Mouse (Mus musculus): ENCODE results near the gene Dusp1.
A peak's percentile ranks its signal among the peaks of the same experiment; 100 is the strongest.

Dusp1 gene

DNA sequence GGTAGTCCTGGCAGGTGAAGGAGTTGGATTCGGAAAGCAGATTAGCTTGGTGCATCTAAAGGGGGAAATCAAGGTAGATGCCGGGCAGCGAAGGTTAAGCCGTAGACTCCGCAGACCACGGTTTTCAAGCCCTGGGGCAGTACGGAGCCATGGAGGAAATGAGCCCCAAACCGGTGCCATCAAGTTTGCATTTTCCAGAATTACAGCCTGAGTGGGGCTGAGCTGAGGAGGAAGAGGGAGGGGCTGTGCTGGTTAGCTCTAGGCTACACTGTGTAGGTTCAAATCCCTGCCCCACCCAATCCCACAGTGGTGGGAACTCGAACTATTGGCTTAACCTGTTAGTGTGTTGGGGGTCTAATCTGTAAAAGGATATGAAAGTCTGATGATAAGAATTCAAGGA is 97.4 kb downstream of the Dusp1 start:
- no peak for DNase-seq (ENCODE audit: low spot score in 2 of 2)

DNA sequence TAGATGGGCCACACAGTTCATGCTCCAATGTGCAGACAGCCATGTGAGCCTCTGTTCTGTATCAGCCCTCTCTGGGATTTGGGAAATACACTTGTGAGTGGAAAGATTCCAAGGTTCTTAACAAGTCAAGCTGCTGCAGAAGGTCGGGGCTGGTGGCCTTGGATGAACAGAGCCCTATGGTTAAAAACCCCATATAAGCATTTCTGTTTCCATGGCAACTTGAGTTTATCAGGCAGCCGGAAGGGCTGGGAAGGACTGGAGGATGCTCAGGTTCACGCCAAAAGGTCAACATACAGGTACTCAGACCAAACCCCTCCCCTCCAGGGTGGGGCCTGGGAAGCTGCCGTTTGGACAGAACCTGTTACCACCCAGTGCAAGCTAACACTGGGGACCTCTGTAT is 97.9 kb downstream of the Dusp1 start:
- DNase-seq (ENCODE audit: low spot score in 2 of 2): no peak

DNA sequence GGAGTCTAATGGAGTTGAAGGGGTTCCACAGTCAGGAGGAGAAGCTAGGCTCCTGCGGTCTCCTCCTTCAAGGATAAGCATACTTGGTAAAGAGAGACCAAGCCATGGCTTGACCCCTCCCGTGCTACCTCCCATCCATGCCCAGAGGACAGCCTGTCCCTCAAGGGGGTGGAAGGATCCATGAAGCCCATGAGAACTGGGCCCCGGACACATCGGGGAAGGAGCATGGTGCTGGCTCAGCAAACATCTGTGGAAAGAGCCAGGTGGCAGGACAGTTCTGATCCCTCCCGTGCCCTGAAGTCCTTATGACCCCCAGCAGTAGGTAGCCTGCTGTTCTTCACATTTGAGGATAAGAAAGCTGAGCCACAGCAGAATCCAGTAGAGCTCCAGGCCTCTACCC is 98.5 kb downstream of the Dusp1 start:
- no peak for DNase-seq (ENCODE audit: low spot score in 2 of 2)

DNA sequence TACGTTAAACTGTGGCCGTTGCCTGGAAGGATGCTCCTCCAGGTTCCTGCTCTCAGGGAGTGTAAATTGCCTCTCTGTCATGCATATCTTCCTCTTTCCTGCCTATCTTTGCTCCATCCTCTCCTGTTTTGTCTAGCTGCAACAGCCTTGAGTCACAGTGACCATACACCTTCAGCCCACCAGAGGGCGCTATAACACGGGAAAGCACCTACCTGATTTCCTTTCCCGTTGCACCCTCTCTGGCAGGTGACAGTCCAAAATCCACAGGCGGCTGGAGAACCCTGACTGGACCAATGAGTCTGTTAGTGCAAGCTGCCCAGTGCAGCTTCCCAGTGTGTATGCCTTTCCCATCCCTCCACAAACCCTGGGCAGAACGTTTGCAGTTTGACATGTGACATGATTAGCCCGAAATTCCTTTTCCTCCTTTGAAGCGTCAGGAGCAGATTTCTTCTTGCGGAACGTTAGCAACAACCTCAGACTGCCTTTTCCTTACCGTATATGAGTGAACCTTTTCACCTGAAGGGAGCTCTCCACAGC is 99.2 kb downstream of the Dusp1 start:
- peak; percentile 80 to 88 for DNase-seq (ENCODE audit: low spot score in 2 of 2)

DNA sequence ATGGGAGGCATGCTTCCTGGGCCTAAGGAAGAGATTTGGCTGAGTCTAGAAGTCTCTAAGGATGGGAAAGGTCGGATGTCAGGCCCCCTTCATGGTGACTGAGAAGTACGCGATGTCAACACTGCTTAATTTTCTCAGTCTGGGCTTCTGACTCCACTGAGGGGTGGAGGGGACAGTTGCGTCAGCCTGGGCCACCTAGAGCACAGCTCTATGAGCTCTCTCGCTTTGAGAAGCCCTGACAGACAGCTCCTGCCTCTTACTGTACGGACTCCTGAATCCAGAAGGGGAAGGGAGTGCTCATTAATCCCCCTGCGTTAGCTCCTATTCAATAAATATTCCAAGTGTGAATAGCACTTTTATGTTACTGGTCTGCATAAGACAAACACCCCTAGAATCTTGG is 103.9 kb downstream of the Dusp1 start:
- DNase-seq (ENCODE audit: low spot score in 2 of 2): no peak

DNA sequence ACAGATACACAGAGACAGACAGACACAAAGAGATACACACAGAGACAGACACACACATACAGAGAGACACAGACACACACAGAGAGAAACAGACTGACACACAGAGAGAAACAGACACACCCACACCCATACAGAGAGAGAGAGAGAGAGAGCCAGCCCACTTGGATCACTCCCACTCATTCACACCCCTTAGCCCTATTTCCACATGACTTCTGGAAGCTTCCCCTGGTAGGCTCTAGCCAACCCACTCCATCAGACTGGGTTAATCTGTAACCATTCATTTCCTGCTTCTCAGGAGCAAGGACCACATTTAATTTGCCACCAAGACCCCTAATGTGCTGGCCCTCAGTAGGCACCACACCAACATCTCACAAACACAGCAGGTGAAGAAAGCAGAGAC is 104.4 kb downstream of the Dusp1 start:
- no peak for DNase-seq (ENCODE audit: low spot score in 2 of 2)

Measured in right cerebral cortex, postnatal 10 days (tissue).